Mouse (Mus musculus) hindbrain, embryonic 10.5 days (tissue): ENCODE measurements around the gene Stard7. TPM values are rescaled to one million over a fixed set of nuclear protein-coding genes. Genes with fewer than 3 reads are reported as not detected.
"Not testable (repeated sequence)": the region's sequence is repeated elsewhere in the genome, so short reads cannot be mapped to it uniquely, and the experiment has no call there.

Source experiments
- DNase-seq: peaks from one replicate; pipeline ENCODE4 v3.0.0-alpha.2; 2017; ENCODE audit warnings: low spot score
- H3K27ac ChIP-seq: fragments of 300-500 bp; sonication (generic); 2 replicates; pipeline ENCODE4 v1.5.1; 2016; ENCODE audit warnings: mild to moderate bottlenecking, moderate library complexity
- H3K27me3 ChIP-seq: fragments of 300-500 bp; sonication (generic); 2 replicates; pipeline ENCODE4 v1.6.1; 2016; ENCODE audit warnings: mild to moderate bottlenecking; ENCODE audit not compliant: poor library complexity, insufficient read depth, severe bottlenecking
- H3K36me3 ChIP-seq: fragments of 300-500 bp; sonication (generic); 2 replicates; pipeline ENCODE4 v1.6.1; 2016; ENCODE audit warnings: mild to moderate bottlenecking, moderate library complexity
- H3K4me1 ChIP-seq: fragments of 300-500 bp; sonication (generic); replicated peaks from 2 replicates; pipeline ENCODE4 v1.6.1; 2016; ENCODE audit warnings: mild to moderate bottlenecking
- H3K4me3 ChIP-seq: fragments of 300-500 bp; sonication (generic); 2 replicates; pipeline ENCODE4 v1.5.1; 2016; ENCODE audit warnings: mild to moderate bottlenecking, moderate library complexity
- H3K9me3 ChIP-seq: fragments of 300-500 bp; sonication (generic); 2 replicates; pipeline ENCODE4 v1.6.1; 2016; ENCODE audit warnings: mild to moderate bottlenecking, moderate library complexity
- WGBS: fragments of 180-500 bp; shearing (Covaris S2); methylation state at CpG from one replicate; pipeline ENCODE4 v1.1.7; 2016; 5-methylcytosine and 5-hydroxymethylcytosine counted together
- polyA plus RNA-seq: library from polyadenylated mRNA; unstranded; fragments of >200 nt; fragmentation: Nextera tagmentation; extraction: Ambion mirVana; gene quantifications from 2 replicates; pipeline ENCODE4 v1.2.1, GENCODE M21; 2016

Gene Stard7
- polyA plus RNA-seq, 1 experiment from 2014 or later, result 73.6 TPM

DNA sequence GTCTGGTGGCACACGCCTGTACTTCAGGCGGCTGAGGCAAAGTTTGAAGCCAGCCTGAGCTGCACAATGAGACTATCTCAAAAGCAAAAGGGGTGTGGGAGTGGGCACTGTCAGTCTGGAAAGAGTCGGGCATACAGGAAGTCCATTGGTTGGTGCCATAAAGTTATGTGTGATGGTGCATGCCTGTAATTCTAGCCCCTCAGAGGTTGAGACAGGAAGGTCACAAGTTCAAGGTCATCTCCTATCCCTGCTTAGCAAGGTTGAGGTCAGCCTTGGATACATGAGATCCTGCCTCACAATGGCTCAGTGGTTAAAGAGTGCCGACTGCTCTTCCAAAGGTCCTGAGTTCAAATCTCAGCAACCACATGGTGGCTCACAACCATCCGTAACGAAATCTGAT lies 14.7 kb upstream of the Stard7 start:
- peaks cover 58% of the 10 kb centered on the region for H3K36me3 ChIP-seq
- no peak overlapping the region for H3K27ac ChIP-seq
- 94% methylated on average over 6 of the region's 6 CpGs for WGBS
- no peak overlapping the region for H3K4me3 ChIP-seq
- no peaks in the 10 kb centered on the region for H3K9me3 ChIP-seq
- H3K4me1 ChIP-seq, result 0 out of 2 replicates have a peak, but pooled peaks cover 6% of the 10 kb centered on the region
- no peak for DNase-seq
- no peaks in the 10 kb centered on the region for H3K27me3 ChIP-seq

DNA sequence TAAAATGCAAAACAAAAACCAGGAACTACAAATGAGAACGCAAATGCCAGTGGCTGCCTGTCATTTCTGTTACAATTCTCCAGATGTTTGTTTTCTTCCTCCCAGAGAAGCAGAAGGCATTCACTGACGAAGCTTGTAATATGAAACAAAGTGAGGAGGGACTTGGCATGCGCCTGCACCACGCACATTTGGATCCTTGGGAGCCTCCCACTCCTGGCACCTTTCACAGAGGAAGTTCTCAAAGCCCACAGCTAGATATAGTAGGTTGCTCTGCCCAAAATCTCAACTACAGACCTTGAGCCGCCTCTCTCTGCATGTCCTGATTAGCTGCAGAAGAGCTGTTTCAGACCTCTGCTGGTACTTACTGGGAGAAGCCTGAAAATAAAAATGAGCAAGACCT lies 10.7 kb upstream of the Stard7 start:
- no peak overlapping the region for H3K27ac ChIP-seq
- WGBS, result 88% methylated on average over 5 of the region's 5 CpGs

DNA sequence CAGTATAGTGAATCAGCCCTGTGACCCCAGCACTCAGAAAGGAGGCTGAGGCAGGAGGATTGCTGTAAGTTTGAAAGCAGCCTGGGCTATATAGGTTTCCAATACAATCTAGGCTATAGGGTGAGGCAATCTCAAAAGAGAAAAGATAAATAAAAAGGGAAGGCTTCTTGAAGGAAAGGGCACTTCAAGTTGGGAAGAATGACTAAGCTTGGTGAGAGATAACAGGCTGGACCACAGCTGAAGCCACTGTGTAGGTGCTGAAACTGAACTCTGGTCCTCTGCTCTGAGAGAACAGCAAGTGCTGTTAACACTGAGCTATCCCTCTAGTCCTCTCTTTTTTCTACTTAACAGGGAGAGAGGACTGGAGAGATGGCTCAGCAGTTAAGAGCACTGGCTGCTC lies 7.5 kb upstream of the Stard7 start:
- DNase-seq, result no peak
- Histone ChIP-seq H3K27ac (no peak overlapping the region), H3K9me3 (no peaks in the 10 kb centered on the region), H3K4me3 (no peak overlapping the region), H3K36me3 (peaks cover 28% of the 10 kb centered on the region), H3K27me3 (no peaks in the 10 kb centered on the region), H3K4me1 (no peaks in the 10 kb centered on the region)

More for the DNA sequence above, 10.7 kb upstream of the Stard7 start:
- Histone ChIP-seq H3K36me3 (peaks cover 46% of the 10 kb centered on the region), H3K4me1 (no peaks in the 10 kb centered on the region), H3K9me3 (no peaks in the 10 kb centered on the region), H3K27me3 (no peaks in the 10 kb centered on the region), H3K4me3 (no peak overlapping the region)
- no peak for DNase-seq

- Histone ChIP-seq H3K27me3 (no peaks in the 10 kb centered on the region), H3K36me3 (peaks cover 6% of the 10 kb centered on the region; the same call in 1 of the 2 replicates), H3K4me1 (peaks cover 15% of the 10 kb centered on the region), H3K9me3 (no peaks in the 10 kb centered on the region), H3K27ac (no peak overlapping the region), H3K4me3 (no peak overlapping the region)
- DNase-seq, result no peak
- WGBS, result 36% methylated on average over 4 of the region's 4 CpGs
These were observed 2.2 kb upstream of the Stard7 start for GRCm38 (mm10) chr2:127267854-127268253.

DNA sequence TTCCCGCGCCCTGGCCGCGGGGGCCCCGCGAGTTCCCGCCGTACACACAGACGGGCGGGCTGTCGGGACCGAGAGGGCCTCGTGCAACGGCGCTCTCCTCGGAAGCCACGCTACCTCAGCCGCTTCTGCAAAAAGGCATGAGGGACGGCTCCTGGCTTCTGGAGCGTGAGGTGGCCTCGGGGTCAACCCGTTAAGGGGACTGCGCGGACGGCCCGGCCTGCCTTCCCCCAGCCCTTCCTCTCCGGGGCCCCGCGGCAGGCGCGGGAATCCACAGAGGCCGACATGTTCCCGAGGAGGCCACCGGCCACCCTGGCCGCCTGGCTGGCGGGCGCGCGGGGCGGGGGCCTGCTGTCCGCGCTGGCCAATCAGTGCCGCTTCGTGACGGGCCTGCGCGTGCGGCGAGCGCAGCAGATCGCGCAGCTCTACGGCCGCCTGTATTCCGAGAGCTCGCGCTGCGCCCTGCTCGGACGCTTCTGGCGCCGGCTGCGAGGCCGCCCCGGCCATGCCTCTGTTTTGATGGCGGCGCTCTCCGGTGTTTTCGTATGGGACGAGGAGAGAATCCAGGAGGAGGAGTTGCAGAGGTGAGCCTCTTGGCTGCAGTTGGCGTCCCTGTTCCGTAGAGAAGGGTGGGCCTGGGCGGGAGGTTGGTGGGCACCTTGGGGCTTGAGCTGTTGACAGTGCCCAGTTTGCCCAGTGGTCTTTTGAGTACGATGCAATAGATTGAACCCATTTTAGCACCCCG lies 453 bp downstream of the Stard7 start:
- no peaks in the 10 kb centered on the region for H3K27me3 ChIP-seq
- peak; percentile 87 for DNase-seq
- peak overlapping the region; percentile 95 for H3K4me3 ChIP-seq
- under 1% methylated on average over 75 of the region's 75 CpGs for WGBS
- peak overlapping the region; percentile 97 for H3K27ac ChIP-seq
- H3K4me1 ChIP-seq, result peaks cover 16% of the 10 kb centered on the region
- H3K36me3 ChIP-seq, result peaks cover 9% of the 10 kb centered on the region; the same call in 1 of the 2 replicates
- H3K9me3 ChIP-seq, result no peaks in the 10 kb centered on the region

DNA sequence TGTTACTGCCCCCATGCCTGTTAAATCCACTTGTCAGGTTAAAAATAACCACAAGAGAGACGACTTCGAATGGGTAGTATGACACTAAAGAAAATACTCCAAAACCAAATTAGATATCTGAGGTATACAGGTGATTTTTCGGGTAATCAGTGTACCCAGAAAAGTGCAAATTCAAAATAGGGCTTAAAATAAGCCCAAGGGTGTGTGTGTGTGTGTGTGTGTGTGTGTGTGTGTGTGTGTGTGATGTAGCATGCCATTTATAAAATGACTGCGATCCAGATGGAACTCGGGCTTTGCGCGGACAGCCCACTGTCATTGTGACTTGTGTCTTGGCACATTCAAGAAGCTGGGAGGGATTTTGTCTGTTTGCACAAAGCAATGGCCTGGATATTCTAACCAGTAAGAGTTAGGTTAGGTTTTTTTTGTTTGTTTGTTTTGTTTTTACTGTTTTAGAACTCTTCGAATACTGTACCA lies 1.1 kb downstream of the Stard7 start:
- WGBS, result 15% methylated on average over 8 of the region's 8 CpGs
- H3K9me3 ChIP-seq, result no peaks in the 10 kb centered on the region
- peaks cover 9% of the 10 kb centered on the region; the same call in 1 of the 2 replicates for H3K36me3 ChIP-seq
- peak; percentile 6 for DNase-seq
- H3K4me1 ChIP-seq, result peaks cover 18% of the 10 kb centered on the region
- peak overlapping the region; percentile 95 for H3K4me3 ChIP-seq
- H3K27ac ChIP-seq, result peak overlapping the region; percentile 97
- no peaks in the 10 kb centered on the region for H3K27me3 ChIP-seq

GRCm38 (mm10) chr2:127272049-127272448 lies 2.0 kb downstream of the Stard7 start:
- not testable (repeated sequence) for DNase-seq
- WGBS, result 91% methylated on average over 4 of the region's 4 CpGs

DNA sequence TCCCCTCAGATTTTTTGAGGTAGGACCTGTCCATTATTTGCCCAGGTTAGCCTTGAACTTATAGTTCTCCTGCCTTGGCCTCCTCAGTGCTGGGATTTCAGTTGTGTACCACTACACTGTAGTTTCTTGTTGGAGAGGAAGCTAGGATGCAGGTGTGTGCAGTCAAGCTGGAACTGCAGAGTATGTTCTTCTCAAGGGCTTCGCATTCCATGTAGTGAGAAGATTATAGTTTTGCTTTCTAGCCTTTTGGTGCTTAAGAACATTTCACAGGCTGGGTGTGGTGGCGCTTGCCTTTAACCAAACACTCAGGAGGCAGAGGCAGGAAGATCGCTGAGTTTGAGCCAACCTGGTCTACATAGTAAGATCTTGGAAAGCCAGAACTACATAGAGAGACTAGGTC lies 2.8 kb downstream of the Stard7 start:
- Histone ChIP-seq H3K27me3 (no peaks in the 10 kb centered on the region), H3K9me3 (no peaks in the 10 kb centered on the region), H3K4me3 (no peak overlapping the region), H3K4me1 (peaks cover 18% of the 10 kb centered on the region), H3K36me3 (peaks cover 9% of the 10 kb centered on the region; the same call in 1 of the 2 replicates), H3K27ac (no peak overlapping the region)
- DNase-seq, result no peak
- WGBS, result 96% methylated on average over 3 of the region's 3 CpGs

More at GRCm38 (mm10) chr2:127272049-127272448, 2.0 kb downstream of the Stard7 start:
- peak overlapping the region; percentile 95; the same call in 1 of the 2 replicates for H3K4me3 ChIP-seq
- H3K36me3 ChIP-seq, H3K27ac ChIP-seq, H3K27me3 ChIP-seq, H3K9me3 ChIP-seq: not testable (repeated sequence)
- peaks cover 18% of the 10 kb centered on the region for H3K4me1 ChIP-seq

- H3K27me3 ChIP-seq, result no peaks in the 10 kb centered on the region
- H3K4me3 ChIP-seq, result no peak overlapping the region
- DNase-seq, result no peak
- peaks cover 18% of the 10 kb centered on the region for H3K4me1 ChIP-seq
- no peak overlapping the region for H3K27ac ChIP-seq
- peaks cover 9% of the 10 kb centered on the region; the same call in 1 of the 2 replicates for H3K36me3 ChIP-seq
- H3K9me3 ChIP-seq, result no peaks in the 10 kb centered on the region
- 93% methylated on average over 2 of the region's 2 CpGs for WGBS
These were observed 4.6 kb downstream of the Stard7 start for GRCm38 (mm10) chr2:127274590-127274989.

- H3K9me3 ChIP-seq, result no peaks in the 10 kb centered on the region
- WGBS, result 88% methylated on average over 5 of the region's 5 CpGs
- peaks cover 9% of the 10 kb centered on the region; the same call in 1 of the 2 replicates for H3K36me3 ChIP-seq
- no peak overlapping the region for H3K27ac ChIP-seq
- H3K27me3 ChIP-seq, result no peaks in the 10 kb centered on the region
- peaks cover 18% of the 10 kb centered on the region for H3K4me1 ChIP-seq
- DNase-seq, result no peak
- H3K4me3 ChIP-seq, result no peak overlapping the region
These were observed 5.7 kb downstream of the Stard7 start for GRCm38 (mm10) chr2:127275551-127276320.

DNA sequence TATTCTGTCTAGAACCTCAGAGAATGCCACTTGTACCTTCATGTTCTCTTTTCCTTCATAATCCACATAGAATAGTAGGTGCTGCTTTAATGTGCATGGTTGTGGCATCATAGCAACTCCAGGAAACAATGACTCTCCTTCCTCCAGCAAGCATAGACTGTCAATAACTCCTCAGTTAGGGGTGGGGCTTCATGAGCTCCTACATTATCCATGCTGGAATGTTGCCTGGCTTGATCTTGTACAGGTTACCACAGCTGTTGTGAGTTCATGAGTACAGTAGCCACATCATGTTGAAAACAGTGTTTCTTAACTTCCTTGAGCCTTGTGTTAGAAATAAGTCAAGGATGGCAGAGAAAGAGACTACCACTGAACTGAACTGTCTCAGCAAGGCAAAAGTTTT lies 8.1 kb downstream of the Stard7 start:
- Histone ChIP-seq H3K9me3 (no peaks in the 10 kb centered on the region), H3K4me1 (0 out of 2 replicates have a peak, but pooled peaks cover 4% of the 10 kb centered on the region), H3K27me3 (no peaks in the 10 kb centered on the region), H3K4me3 (no peak overlapping the region), H3K27ac (no peak overlapping the region), H3K36me3 (0 out of 2 replicates have a peak, but pooled peaks cover under 1% of the 10 kb centered on the region)
- DNase-seq, result no peak

DNA sequence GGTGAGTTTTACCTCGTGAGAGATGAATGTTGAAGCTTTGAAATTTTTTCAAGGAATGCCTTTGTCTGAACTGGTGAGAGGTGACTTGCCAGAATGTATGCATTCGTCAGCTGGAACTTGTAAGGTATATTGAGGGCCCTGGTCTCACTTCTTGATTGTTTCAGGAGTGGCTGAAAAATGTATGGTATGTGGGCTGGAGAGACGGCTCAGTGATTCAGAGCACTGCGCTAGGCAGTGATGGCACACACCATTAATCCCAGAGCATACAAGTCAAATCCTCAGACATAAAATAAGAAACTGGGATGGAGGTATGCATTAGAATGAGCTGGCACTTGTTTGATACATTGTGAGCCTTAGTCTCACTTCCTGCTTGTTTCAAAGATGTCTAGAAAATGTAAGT lies 22.2 kb downstream of the Stard7 start:
- peaks cover 92% of the 10 kb centered on the region for H3K36me3 ChIP-seq
- H3K4me1 ChIP-seq, result no peaks in the 10 kb centered on the region
- H3K9me3 ChIP-seq, result no peaks in the 10 kb centered on the region
- H3K27me3 ChIP-seq, result no peaks in the 10 kb centered on the region
- DNase-seq, result no peak
- H3K27ac ChIP-seq, result no peak overlapping the region
- 90% methylated on average over 4 of the region's 4 CpGs for WGBS
- no peak overlapping the region for H3K4me3 ChIP-seq
